Mouse (Mus musculus) embryo, embryonic 11 days (tissue): ENCODE measurements around the gene Gm4881.
A peak's percentile ranks its signal among the peaks of the same experiment; 100 is the strongest.
"Not testable (repeated sequence)": the region's sequence is repeated elsewhere in the genome, so short reads cannot be mapped to it uniquely, and the experiment has no call there.

Source experiments
- DNase-seq: peaks from one replicate; pipeline ENCODE4 v3.0.0-alpha.2; 2015

Gm4881 gene

DNA sequence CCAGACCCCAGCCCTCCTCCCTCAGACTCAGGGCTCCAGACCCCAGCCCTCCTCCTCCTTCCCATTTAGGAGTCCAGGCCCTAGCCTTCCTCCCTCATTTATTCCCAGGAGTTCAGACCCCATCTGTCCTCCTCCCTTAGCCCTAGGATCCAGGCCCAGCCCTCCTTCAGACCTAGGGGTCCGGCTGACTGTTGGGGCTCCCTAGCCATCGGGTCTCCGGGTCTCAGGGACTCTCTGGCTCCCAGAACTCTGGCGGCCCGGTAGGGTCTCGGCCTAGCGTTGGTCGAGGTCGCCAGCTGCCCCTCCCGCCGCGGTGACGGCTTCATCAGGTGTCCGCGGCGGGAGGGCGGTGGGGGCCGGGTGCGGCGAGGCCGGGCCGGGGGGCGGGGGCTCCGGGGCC, 9.7 kb upstream of the Gm4881 start:
- DNase-seq: no peak

DNA sequence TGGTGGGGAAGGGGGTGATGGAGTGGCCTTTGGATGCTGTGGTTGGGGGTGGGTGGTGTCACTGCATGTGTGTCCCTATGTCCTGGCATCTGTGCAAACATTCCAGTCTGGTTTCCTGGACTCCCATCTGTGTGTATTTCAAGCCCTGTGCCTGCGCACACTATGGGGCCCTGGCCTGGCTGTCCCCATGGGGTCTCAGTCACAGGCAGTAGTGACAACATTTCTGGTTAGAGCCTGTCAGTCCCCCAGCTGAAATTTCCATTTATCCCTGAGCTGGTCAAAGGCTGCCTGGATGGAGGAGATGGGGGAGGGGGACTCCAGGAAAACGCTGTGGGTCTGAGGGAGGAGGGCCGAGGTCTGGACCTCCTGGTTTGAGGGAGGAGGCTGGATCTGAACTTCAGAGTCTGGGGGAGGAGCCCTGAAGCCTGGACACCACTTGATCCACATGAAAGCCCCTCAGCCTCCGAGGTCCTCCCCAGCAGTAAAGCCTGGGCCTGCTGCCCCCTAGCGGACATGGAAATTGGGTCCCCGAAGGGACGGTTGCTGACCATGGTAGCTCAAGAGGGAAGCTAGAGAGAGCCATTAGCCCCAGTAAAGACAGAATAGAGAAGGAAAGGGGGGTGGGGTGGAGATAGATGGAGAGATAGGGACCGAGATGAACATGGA, 5.8 kb upstream of the Gm4881 start:
- DNase-seq: peak; percentile 90

GRCm38 (mm10) chr7:24948774-24949173, 4.5 kb upstream of the Gm4881 start:
- DNase-seq: no peak

GRCm38 (mm10) chr7:24947316-24948048, 3.2 kb upstream of the Gm4881 start:
- no peak for DNase-seq

GRCm38 (mm10) chr7:24943641-24944040, 653 bp downstream of the Gm4881 start:
- DNase-seq: no peak

DNA sequence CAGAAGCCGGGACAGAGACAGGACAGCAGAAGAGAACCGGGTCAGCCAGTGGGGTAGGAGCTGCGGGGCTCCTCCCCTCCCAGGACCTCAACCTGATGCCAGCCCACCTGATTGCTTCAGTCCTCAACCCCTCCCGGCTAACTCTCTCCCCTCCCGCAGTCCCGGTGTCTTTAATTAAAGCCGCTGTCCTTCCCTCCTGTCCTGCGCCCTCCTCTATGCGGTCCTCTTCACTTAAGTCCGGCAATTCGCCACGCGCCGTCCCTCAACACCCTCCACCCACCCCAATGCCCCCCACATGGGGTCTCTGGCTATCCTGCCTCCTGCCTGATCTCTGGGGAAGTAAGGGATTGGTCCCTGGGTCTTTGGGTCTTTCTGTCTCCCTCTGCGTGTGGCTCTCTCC, 12.6 kb downstream of the Gm4881 start:
- no peak for DNase-seq

- no peak for DNase-seq
Observed at GRCm38 (mm10) chr7:24930475-24930874, 13.8 kb downstream of the Gm4881 start.

DNA sequence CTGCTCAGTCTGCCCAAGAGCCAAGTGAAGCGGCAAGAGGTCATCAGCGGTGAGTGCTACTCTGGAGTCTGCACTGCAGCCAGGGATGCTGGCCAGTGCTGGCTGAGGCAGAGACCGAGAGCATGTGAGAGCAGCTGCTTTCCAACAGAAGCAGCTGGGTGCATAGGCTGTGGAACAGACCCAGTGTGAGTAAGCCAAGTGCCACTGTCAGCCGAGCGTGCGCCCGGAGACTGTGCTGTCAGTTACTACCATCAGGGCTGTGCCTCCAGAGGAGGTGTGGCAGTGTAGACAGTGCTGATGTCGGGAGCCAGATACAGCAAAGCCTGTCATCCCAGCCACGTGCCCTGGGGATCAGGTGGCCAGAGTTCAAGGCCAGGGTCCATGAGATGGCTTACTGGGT, 24.6 kb downstream of the Gm4881 start:
- no peak for DNase-seq

GRCm38 (mm10) chr7:24918763-24919323, 25.5 kb downstream of the Gm4881 start:
- no peak for DNase-seq

DNA sequence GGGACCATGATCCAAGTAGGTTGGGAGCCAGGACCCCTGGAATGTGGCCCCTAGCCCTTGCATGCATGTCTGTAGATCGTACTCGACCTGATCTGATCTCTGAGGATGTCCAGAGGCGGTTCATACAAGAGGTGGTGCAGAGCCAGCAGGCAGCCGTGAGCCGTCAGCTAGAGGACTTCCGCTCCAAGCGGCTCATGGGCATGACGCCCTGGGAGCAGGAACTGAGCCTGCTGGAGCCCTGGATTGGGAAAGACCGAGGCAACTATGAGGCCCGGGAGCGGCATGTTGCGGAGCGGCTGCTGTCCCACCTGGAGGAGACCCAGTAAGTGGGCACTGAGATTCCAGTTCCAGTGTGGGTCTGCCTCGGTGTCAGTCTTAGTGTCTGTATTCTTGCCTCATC, 31.8 kb downstream of the Gm4881 start:
- DNase-seq: no peak

DNA sequence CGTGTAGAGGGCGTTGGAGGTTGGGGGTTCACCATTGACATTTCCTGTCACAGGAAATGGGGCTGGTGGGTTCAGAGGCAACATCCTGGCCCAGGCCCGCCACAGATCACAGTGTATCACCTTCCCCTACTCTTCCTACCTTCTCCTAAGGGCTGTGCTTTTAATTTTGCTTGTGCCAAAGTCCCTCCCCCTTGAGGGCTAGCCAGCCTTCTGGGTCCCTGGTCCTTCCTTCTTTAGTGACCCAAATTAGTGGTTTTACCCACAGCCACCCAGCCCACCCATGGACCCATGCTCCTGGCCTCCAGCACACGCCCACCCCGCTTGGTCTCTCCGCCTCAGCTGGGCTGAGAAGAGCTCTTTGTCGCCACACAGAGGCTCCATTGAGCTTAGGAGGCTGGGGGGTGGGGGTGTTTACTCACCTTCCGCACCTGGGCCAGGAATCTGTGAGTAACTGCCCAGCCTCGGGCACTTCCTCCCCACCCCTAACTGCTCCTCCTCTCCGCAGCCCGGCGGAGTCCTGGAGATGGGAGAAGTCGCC, 37.0 kb downstream of the Gm4881 start:
- peak; percentile 50 for DNase-seq

- no peak for DNase-seq
Observed at GRCm38 (mm10) chr7:24906551-24906950, 37.7 kb downstream of the Gm4881 start.

- peak; percentile 85 for DNase-seq
Observed at GRCm38 (mm10) chr7:24904936-24905335, 39.4 kb downstream of the Gm4881 start.

DNA sequence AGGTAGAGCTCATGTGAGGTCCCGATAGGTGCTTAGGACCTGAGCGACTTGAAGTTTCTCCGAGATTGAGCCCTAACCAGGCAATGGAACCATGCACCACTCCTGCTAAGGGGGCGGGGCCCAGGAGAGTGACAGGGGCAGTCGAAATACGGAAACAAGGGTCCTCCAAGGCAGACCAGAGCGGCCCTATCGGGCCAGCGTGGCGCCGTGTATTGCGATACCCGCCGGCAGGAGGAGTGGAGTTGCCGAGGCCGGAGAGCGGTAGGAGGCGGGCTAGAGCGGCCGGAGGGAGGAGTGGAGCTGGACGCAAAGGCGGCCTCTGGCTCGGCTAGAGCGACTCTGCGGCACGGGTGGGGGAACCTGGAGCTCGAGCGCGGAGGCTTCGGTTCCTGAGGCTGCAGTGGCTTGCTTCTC, 40.2 kb downstream of the Gm4881 start:
- DNase-seq: peak; percentile 99

GRCm38 (mm10) chr7:24903444-24903825, 40.9 kb downstream of the Gm4881 start:
- DNase-seq: no peak

DNA sequence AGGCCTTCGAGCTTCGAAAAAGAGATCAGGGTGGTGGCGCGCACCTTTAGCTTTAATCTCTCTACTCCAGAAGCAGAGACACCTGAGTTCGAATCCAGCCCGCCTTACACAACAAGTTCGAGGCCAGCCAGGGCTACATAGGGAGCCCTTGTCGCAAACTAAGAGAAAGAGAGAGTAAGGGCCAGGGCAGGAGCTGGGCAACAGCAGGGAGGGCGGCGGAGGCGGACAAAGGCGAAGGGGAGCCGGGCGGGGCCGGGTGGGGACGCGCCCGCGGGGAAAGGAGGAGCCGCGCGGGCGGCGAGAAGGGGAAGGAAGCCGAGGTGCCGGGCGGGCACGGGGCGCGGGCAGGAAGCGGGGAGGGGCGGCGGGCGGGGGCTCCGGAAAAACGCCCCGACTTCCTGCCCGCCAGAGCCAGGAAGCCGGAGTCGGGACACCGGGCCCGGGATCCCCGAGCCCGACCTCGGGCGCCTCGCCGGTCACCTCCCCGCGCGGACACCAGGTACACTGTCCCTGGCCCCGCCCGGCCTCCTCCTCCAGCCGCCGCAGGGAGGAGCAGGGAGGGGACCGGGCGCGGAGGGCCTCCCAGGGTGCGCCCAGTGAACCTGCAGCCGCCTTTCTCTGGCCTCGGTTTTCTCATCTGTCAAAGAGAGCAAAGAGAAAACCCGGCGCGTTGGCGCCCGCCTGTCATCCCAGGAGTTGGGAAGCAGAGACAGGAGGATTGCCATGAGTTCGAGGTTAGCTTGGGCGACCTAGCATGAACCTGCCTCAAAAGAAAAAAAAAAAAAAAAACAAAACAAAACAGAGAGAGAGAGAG, 41.5 kb downstream of the Gm4881 start, which contains the start of gene Arhgef1:
Arhgef1 (plus strand) TSS at position 283 of the 814 bp plus-strand sequence.
- DNase-seq: peak; percentile 67

GRCm38 (mm10) chr7:24902264-24902629, 42.0 kb downstream of the Gm4881 start:
- DNase-seq: no peak

DNA sequence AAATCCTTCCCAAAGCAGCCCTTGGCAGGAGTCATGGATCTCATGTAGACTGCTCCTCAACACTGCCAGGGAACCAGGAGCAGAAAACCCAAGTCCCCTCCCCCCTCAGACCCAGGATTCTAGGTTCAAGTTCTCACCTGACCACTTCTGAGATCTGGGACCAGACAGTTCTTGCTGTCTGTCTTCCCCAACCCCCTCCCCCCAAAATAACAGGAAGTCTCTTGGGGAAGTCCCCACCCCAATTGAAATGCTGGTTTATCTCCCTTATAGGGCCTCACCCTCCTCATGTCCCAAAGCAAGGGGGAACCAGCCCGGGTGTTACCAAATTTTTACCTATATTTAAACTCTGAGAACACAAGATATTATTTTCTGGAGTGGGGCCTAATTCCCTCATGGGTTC, 42.5 kb downstream of the Gm4881 start:
- DNase-seq: no peak

GRCm38 (mm10) chr7:24901114-24901513, 43.2 kb downstream of the Gm4881 start:
- no peak for DNase-seq

DNA sequence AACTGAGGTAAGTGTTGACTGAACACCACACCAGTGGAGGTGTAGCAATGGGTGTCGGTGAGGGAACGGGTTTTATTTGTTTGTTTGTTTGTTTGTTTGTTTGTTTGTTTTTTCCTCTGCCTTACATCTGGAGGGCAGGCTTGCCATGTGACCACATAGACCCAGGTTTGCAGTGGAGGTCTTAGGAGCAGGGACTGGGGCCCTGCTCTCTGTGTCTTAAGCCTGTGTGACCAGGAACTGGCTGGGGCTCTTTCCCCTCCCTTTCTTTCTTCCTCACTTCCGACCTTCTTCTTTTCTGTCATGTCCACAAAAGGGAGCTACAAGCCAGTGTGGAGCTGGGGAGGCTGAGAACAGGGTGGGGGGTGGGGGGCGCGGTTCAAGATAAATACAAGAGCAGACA, 46.3 kb downstream of the Gm4881 start:
- no peak for DNase-seq

GRCm38 (mm10) chr7:24897224-24897623, 47.1 kb downstream of the Gm4881 start, which contains the start of gene Cd79a:
TSS of gene Cd79a (plus strand) at chr7:24897381.
- no peak for DNase-seq

- DNase-seq: no peak
Observed at GRCm38 (mm10) chr7:24896269-24896668, 48.0 kb downstream of the Gm4881 start.

DNA sequence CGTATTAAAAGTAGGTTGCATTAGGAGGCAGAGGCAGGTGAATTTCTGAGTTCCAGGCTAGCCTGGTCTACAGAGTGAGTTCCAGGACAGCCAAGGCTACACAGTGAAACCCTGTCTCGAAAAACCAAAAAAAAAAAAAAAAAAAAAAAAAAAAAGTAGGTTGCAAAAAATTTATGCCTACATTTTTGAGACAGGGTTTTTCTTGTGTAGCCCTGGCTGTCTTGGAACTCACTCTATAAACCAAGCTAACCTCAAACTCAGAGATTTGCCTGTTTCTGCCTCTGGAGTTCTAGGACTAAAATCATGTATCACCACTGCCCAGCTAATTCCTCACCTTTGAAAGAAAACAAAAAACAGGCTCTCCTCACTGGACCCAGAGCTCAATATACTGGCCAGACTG, 48.5 kb downstream of the Gm4881 start:
- not testable (repeated sequence) for DNase-seq
